Mouse (Mus musculus): Measurements from ENCODE around the gene Hspa2.

- 0 out of 2 replicates have a peak, but pooled peaks have one; percentile 19 for TF ChIP-seq POLR2A (IDR thresholded peaks at IDR 0.05; ENCODE audit: insufficient read depth, low read depth, low read length)
- TF ChIP-seq CTCF (IDR thresholded peaks at IDR 0.05; ENCODE audit: insufficient read depth, low read depth, low read length) = no peak
These were observed 33.0 kb upstream of the Hspa2 start for GRCm38 (mm10) chr12:76370831-76371571.

Measured in olfactory bulb, adult 2 months (tissue).